Mouse (Mus musculus) kidney, postnatal 36 days (tissue): ENCODE data around the gene Sctr.
A peak's percentile ranks its signal among the peaks of the same experiment; 100 is the strongest.

ENCODE experiments used
- DNase-seq, 2 experiments: peaks; one replicate each; pipeline ENCODE4 v3.0.0; 2021 to 2022; ENCODE audit warnings: mixed read lengths in 2 of 2

Sctr gene

DNA sequence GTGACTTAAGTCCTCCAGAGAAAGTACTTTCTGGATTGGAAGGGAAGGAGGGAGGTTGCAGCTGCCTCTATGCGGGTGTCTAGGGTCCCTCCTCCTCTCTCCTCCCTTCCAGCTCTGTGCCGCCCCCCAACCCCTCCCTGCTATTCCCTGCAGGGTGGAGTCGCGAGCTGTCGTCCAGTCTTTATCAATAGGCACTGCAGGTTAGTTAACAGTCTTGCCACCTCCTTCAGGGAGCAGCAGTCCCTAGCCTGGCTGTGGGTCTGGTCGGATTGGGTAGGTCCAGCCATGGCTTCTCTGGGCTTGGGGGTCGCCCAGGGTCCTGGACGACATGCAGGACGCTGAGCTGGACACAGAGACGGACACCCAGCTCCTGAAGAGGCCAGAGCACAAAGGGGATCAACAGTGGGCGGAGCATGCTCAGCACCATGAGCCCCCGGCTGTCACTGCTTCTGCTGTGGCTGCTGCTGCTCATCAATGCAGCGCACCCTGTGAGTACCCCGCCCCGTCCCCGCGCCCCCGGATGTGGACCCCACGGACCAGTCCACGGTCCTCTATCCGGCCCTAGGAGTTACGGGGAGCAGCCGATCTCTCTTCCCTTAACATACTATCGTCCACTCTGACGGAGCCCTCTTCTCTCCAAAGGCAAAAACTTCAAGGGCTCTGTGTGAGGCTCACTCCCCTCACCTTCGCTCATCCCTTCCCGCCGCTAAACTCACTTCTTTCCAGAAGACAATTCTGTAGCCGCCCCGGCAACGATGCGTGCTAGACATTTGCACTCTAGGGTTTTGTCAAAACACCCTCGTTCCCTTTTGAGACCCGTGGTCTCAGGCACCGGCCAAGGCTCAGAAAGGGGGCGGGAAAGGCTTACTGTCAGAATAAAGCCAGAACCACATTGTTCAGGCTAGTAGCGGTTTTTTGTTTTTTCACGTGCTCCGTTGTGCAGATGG is at the start of gene Sctr:
Sctr (plus strand) TSS at position 51 of the 947 bp plus-strand sequence.
- DNase-seq: no peak

DNA sequence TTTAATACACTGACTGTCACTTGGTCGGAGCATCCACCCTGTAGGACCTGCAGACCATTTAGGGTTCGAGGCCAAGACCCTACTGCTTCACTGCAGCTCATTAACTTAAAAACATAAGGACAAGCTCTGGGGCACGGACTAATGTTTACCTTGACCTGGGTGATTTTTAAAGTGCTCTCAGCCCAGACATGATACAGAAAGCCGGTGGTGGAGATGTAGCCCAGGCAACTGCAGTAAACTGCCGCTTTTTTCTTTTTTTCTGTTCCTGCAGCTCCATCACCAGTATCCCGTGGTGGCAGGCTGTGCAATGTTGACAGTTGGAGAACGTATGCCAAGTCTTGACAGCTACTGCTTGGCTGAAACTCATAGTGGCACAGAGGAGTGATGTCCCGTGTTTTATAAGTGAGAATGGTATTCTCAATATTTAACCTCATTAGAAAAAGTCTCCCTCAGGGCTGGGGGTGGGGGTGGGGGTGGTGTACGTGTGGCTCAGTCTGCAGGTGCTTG is 48.9 kb upstream of the Sctr start:
- no peak for DNase-seq

DNA sequence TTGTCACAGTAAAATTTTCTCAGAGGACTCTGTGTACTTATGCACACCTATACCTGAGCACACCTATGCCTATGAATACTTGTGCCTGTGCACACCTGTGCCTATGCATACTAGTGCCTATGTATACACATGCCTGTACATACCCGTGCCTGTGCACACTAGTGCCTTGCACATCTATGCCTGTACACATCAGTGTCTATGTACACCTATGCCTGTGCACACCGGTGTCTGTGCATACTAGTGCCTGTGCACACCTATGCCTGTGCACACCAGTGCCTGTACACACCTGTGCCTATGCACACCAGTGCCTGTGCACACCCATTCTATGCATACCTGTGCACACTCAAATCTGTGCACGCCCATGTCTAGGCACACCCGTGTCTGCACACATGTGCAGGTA is 47.2 kb upstream of the Sctr start:
- no peak for DNase-seq

DNA sequence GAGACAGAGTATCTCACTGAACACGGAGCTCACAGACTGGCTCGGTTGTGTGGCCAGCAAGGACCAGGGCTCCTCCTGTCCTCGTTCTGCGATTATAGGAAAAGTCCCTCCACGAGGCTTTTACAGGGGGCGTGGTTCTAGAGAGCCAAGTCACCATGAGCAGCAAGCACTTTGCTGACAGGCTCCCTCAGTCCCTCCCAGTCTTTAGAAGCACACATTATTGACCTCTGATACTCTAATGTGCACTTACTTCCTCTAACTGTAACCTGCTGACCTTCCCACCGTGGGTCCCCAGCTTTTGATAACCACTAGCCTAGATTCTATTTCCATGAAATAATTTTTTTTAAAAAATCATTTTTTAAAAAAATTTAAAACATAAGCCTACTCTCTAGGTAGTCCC is 46.8 kb upstream of the Sctr start:
- no peak for DNase-seq

GRCm38 (mm10) chr1:119965804-119966514 is 40.7 kb upstream of the Sctr start:
- DNase-seq: peak; percentile 2 to 47

- DNase-seq: no peak
These were observed 33.6 kb upstream of the Sctr start for GRCm38 (mm10) chr1:119973117-119973516.

GRCm38 (mm10) chr1:119975141-119975540 is 31.6 kb upstream of the Sctr start:
- DNase-seq: no peak

DNA sequence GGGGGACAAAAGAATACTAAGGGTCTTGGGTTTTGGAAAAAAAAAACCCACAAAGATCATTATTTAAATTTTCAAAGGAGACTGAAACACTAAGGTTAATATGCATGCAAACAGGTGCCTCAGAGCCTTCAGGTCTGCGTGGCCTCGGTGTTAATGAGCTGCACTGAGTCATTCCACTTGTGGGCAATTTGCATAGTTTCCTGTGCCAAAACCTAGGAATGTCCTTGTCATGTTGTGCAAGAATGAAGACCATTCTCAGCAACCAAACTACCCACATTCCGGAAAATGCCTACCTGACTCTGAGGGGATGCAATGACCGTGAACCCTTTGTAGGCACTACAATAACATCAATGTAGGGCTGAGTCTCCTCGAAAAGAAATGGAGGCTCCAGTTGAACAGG is 20.1 kb upstream of the Sctr start:
- peak; percentile 19 to 29 for DNase-seq

DNA sequence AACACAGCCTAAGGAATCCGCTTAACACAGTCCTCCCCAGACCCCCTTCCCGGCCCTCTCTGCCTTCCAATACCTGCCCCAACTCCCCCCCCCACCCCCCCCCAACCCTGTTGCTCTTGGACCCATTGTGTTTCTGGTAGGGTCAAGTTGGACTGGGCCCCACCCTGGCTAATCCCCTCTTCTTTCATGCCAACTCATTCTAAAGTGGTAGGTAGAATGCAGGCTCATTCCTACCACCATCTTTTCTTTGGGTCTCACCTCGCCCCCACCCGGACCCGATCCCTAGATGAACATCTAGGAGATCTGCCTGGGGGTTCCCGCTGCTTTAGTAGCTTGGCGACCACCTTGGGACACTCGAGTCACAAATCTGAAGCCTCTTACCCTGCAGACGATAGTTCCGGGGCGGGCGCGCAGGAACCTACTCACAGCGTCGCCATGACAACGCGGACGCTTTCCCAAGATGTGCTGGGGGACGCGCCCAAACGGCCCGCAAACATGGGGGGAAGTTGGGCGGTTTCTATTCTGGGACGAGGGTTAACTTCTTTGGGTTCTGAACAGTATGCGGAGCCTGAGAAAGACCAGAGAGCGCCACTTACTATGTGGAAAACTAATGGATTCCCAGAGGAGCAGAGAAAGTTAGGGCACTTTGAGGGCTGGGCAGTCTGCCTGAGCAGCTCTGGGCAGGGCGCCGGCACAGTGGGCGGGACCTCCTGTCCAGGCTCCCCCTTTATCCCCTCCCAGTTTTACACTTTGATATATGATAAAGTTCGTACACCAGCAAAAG is 9.7 kb upstream of the Sctr start, which contains the start of gene Cfap221:
Cfap221 (minus strand) TSS at position 437 of the 784 bp plus-strand sequence.
- DNase-seq: peak; percentile 64 to 77

GRCm38 (mm10) chr1:119997644-119998043 is 9.1 kb upstream of the Sctr start:
- DNase-seq: peak; percentile 72 to 84

- DNase-seq: no peak
These were observed 1.3 kb downstream of the Sctr start for GRCm38 (mm10) chr1:120007851-120008588.

- DNase-seq: no peak
These were observed 5.9 kb downstream of the Sctr start for GRCm38 (mm10) chr1:120012638-120013037.

DNA sequence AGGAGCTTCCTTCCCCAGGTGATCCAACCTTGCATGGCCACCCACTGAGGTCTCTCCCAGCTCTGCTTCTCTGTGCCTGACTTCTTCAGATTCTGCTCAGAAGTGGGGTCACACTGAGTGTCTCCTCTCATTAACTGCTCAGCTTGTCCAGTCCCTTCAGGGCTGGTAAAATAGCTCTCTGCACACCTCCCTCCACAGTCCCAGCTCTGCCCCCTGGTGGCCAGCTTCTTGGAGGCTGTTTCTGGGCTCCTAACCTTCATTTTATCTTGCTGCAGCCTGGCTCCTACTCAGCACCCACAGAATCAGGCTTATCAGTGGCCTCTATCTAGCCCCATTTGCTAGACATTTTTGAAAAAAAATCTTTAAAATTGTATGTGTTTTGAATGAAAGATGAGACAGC is 6.4 kb downstream of the Sctr start:
- DNase-seq: peak; percentile 56 to 91

- DNase-seq: peak; percentile 58 to 69
These were observed 9.5 kb downstream of the Sctr start for GRCm38 (mm10) chr1:120016240-120016639.

- no peak for DNase-seq
These were observed 12.2 kb downstream of the Sctr start for GRCm38 (mm10) chr1:120018900-120019299.

- no peak for DNase-seq
These were observed 12.7 kb downstream of the Sctr start for GRCm38 (mm10) chr1:120019428-120019827.

DNA sequence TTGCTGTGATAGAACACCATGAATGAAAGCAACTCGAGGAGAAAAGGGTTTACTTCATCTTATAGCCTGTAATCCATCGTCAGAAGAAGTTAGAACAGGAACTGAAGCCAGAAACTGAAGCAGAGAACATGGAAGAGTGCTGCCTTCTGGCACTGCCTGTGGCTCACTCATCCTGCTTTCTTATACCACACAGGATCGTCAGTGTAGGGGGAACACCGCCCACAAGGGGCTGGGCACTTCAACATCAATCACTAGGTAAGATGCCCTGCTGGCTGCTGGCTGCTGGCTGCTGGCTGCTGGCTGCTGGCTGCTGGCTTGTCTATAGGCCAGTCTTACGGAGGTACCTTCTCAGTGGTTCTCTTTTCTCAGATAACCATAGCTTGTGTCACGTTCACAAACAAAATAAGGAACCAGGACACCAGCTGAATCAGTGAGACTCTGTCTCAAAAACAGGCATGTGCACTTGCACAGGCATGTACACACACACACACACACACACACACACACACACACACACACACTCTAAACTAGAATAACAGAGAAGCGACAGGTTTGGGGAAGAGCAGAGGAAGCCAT is 13.7 kb downstream of the Sctr start:
- no peak for DNase-seq

DNA sequence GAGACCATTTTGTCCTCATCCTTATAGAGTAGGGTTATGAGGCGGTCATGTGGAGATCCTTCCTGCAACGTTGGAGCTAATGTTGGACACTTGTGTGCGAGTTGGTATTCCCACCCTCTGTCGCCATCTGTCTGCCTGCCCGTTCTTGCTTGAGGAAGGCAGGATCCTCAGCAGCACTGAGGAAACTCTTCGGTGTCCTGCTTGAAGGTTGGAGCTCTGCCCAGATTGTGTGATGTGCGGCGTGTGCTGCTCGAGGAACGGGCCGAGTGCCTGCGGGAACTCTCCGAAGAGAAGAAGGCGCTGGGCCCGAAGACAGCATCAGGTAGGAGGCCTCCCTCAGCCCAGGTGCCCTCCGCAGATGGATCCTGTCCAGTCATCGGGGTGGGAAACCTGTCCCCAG is 15.3 kb downstream of the Sctr start:
- DNase-seq: no peak

DNA sequence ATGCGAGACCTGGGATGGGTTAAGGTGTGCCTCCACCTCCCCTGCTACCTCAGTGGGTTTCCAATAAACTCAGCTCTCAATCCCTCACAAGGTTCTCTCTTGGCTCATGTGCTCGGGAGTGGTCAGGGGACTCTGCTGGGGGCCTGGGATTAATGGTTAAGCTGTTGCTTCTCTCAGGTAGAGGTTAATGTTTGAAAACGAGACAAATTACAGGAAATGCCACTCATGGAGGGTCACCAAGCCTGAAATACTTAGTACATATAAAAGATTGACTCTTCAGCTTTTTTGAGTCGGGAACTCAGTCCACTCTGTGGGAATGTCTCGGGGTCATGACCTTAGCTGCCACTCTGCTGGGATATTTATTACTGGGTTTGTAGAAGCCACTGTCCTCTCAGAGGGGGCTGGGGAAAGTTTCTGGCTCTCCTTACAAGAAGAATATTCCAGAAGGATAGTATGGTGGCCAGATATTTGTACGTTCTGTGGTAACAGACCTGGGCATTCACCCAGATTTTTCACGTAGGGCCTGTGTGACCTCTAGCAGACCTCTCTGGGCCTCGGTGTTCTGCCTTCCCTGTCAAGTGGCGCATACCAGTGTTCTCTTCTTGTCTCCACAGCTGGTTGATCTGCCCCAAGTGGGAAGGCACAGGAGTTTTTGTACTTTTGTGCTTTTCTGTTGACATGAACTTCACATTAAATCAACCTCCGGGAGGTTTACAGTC is 17.8 kb downstream of the Sctr start:
- DNase-seq: peak; percentile 83 to 87

- DNase-seq: peak; percentile 13 to 19
These were observed 18.4 kb downstream of the Sctr start for GRCm38 (mm10) chr1:120025050-120025439.

GRCm38 (mm10) chr1:120027693-120028092 is 21.0 kb downstream of the Sctr start:
- DNase-seq: peak; percentile 67 to 69
